Mouse (Mus musculus): ENCODE results near the gene Det1. TPM values are rescaled to one million over a fixed set of nuclear protein-coding genes. Genes with fewer than 3 reads are reported as not detected.

Det1 gene
- polyA plus RNA-seq (2015; fragmentation: Nextera tagmentation; extraction: Ambion mirVana), result 15.6 and 18.0 TPM in 2 replicates

DNA sequence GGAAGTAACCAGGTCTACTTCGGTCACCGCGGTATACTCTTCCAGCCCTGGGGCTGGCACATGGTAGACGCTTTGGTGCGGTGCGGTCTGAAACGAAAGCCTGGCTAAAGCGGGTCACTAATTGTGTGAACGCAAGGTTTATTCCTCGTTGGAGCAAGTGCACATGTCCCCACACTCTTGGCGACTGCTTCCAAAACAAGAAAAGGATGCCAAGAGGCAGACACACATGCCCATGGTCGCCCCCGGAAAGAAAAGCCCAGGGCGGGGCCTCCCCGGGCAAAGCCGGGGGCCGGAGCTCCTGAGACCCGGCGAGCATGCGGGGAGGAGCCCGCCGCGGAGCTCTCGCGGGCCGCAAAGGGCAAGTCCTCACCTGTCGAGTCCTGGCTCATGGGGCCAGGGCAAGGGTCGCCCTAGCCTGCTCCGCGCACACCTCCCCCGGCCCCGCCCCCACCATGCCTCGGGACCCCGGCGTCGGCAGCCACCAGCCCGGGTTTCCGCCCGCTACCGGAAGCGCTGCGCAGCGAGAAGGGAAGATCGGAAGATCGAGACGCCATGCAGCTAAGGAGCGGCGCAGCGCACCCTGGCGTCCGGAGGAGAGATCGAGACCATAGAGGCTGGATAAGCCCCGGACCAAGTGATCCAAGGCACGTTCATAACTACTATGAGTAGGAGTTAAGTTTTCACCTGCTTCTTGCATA lies at the start of gene Det1:
TSS of gene Det1 (minus strand) at position 527 of the 698 bp plus-strand sequence.
- Histone ChIP-seq H3K9ac (peak within 1 kb of the TSS; percentile 80), H3K9me3 (no peaks in the 10 kb centered on the region), H3K36me3 (peaks cover 15% of the 10 kb centered on the region), H3K27me3 (replicated peaks) (no peaks in the 10 kb centered on the region), H3K4me3 (replicated peaks) (peak within 1 kb of the TSS; percentile 84), H3K27ac (peak within 1 kb of the TSS; percentile 80), H3K4me2 (peak within 1 kb of the TSS; percentile 60), H3K4me1 (no peaks in the 10 kb centered on the region)
- under 1% methylated on average over 54 of the region's 54 CpGs for WGBS
- peak; percentile 90 for ATAC-seq (ENCODE audit: insufficient read depth, low FRiP score, low read depth)

DNA sequence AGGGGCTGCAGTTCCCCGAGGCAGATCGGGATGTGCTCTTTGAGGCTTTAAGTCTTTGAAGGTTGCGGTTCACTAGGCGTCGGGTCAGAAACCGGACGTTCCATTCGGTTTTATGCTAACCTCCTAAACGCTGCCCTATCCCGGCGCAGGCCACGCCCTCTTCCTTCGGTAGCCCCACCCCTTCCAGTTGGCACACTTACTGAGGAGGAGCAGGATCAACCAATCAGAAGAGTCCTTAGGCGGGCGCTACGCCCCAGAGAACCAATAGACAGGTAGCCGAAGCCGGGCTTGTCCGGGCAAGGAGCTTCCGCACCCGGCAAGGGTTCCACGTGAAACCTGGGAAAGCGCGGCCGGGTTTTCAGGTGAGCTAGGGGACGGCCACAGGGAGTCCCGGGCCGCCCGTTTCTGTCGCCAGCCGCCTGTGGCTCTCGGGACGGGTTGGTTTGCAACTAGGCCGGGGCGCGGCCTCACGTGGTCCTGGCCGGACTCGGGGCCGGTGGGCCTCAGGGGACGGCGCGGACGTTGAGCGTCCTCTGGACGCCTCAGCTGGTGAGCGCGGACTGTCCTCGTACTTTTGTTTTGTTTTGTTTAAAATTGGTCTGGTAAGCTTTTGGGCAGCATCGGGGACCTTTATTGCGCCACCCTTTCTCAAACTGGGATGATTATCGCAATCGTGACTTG lies 48.7 kb upstream of the Det1 start, which contains the start of gene Aen:
TSS of gene Aen (plus strand) at position 202 of the 681 bp plus-strand sequence.
- H3K4me3 ChIP-seq (replicated peaks), result peak within 1 kb of the TSS; percentile 96
- peak; percentile 99 for ATAC-seq (ENCODE audit: insufficient read depth, low FRiP score, low read depth)
- peak within 1 kb of the TSS; percentile 88 for H3K9ac ChIP-seq
- H3K36me3 ChIP-seq, result peaks cover 6% of the 10 kb centered on the region; the same call in 1 of the 2 replicates
- H3K4me1 ChIP-seq, result peaks cover 12% of the 10 kb centered on the region; the same call in 1 of the 2 replicates
- under 1% methylated on average over 53 of the region's 53 CpGs for whole genome bisulfite sequencing
- no peaks in the 10 kb centered on the region for H3K27me3 ChIP-seq (replicated peaks)
- no peaks in the 10 kb centered on the region for H3K9me3 ChIP-seq
- 0 out of 2 replicates have a peak within 1 kb of the TSS, but pooled peaks have one; percentile 22 for H3K27ac ChIP-seq
- H3K4me2 ChIP-seq, result peak within 1 kb of the TSS; percentile 73

GRCm38 (mm10) chr7:78895021-78895652 lies 48.1 kb upstream of the Det1 start:
- H3K36me3 ChIP-seq, result peaks cover 6% of the 10 kb centered on the region; the same call in 1 of the 2 replicates
- H3K4me3 ChIP-seq (replicated peaks), result peak overlapping the region; percentile 96
- no peak overlapping the region for H3K27ac ChIP-seq
- H3K9me3 ChIP-seq, result no peaks in the 10 kb centered on the region
- H3K4me1 ChIP-seq, result peaks cover 12% of the 10 kb centered on the region; the same call in 1 of the 2 replicates
- no peak overlapping the region for H3K9ac ChIP-seq
- 52% methylated on average over 13 of the region's 13 CpGs for WGBS
- ATAC-seq (ENCODE audit: insufficient read depth, low FRiP score, low read depth), result no peak
- H3K27me3 ChIP-seq (replicated peaks), result 0 out of 2 replicates have a peak, but pooled peaks cover under 1% of the 10 kb centered on the region
- peak overlapping the region; percentile 73 for H3K4me2 ChIP-seq

GRCm38 (mm10) chr7:78893917-78894316 lies 46.9 kb upstream of the Det1 start:
- H3K27me3 ChIP-seq (replicated peaks), result 0 out of 2 replicates have a peak, but pooled peaks cover 4% of the 10 kb centered on the region
- peaks cover 6% of the 10 kb centered on the region; the same call in 1 of the 2 replicates for H3K36me3 ChIP-seq
- no peak overlapping the region for H3K4me2 ChIP-seq
- 83% methylated on average over 10 of the region's 10 CpGs for WGBS
- H3K9ac ChIP-seq, result no peak overlapping the region
- no peaks in the 10 kb centered on the region for H3K9me3 ChIP-seq
- H3K4me1 ChIP-seq, result peaks cover 12% of the 10 kb centered on the region; the same call in 1 of the 2 replicates
- no peak overlapping the region for H3K27ac ChIP-seq
- H3K4me3 ChIP-seq (replicated peaks), result no peak overlapping the region
- ATAC-seq (ENCODE audit: insufficient read depth, low FRiP score, low read depth), result no peak

DNA sequence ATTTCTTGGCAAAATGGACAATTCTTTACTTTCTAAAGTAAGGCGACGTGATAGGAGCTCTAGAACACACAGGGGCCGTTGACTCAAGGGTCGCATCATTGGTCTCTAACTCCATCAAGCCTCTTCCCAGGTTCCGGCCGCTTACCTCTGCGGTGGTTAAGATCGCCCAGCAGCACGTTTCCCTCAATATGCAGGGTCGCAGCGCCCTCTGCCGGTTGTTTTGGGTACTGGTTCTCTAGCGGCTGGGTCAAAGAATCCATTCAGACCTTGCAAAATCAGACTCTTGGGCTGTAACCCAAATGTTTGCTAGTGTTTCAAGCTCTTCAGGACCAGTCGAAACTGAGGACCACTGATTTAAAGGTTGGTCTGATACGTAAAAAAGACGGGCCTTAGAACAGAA lies 43.6 kb upstream of the Det1 start:
- Histone ChIP-seq H3K9ac (no peak overlapping the region), H3K27ac (no peak overlapping the region), H3K4me2 (no peak overlapping the region), H3K27me3 (replicated peaks) (0 out of 2 replicates have a peak, but pooled peaks cover 4% of the 10 kb centered on the region), H3K9me3 (no peaks in the 10 kb centered on the region), H3K36me3 (no peaks in the 10 kb centered on the region), H3K4me3 (replicated peaks) (no peak overlapping the region), H3K4me1 (no peaks in the 10 kb centered on the region; the same call in 1 of the 2 replicates)
- no peak for ATAC-seq (ENCODE audit: insufficient read depth, low FRiP score, low read depth)
- WGBS, result 3% methylated on average over 16 of the region's 16 CpGs

DNA sequence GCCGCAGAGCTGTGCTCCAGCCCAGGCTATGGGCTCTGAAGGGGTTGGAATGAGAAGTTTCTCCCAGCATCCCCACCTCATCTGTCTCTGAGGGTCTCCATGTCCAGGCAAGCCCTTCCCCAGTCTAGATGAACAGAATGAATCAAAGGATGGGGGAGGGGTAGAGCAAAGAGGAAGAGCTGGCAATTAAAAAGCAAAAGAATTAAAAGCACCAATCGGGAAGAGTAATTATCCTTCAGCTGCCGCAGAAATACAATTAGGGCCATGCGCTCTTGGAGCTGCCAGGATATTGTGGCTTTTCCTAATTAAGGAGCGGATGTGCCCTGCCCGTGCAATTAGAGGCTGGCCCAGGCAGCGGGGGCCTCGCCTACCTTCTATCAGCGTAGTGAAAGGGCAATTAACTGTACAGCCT lies 40.4 kb upstream of the Det1 start:
- Histone ChIP-seq H3K9me3 (no peaks in the 10 kb centered on the region), H3K27me3 (replicated peaks) (peaks cover 26% of the 10 kb centered on the region), H3K4me2 (no peak overlapping the region), H3K27ac (no peak overlapping the region), H3K9ac (no peak overlapping the region), H3K4me1 (peaks cover 8% of the 10 kb centered on the region; the same call in 1 of the 2 replicates), H3K36me3 (no peaks in the 10 kb centered on the region), H3K4me3 (replicated peaks) (no peak overlapping the region)
- 67% methylated on average over 9 of the region's 9 CpGs for WGBS
- no peak for ATAC-seq (ENCODE audit: insufficient read depth, low FRiP score, low read depth)

DNA sequence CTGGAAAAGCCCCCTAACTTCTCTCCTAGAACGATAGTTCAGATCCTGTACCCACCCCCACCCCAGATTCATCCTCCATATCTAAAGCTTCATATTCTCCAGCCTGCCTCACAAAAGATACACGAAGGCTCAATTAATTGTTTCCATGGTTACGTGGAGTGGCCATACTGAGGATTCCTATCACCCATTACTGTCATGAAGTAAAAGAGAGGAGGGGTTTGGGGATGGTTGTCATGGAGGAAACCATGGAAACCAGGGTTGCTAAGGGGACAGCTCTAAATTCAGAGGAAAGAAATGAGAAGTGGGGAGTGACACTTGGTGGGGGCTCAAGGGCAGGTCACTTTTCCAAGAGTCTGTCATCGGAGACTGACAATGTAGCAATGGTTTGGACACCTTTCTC lies 39.4 kb upstream of the Det1 start:
- 74% methylated on average over 4 of the region's 4 CpGs for WGBS
- no peak for ATAC-seq (ENCODE audit: insufficient read depth, low FRiP score, low read depth)
- no peak overlapping the region for H3K4me2 ChIP-seq
- H3K27me3 ChIP-seq (replicated peaks), result peaks cover 32% of the 10 kb centered on the region
- H3K9ac ChIP-seq, result no peak overlapping the region
- no peak overlapping the region for H3K27ac ChIP-seq
- H3K4me1 ChIP-seq, result peaks cover 10% of the 10 kb centered on the region; the same call in 1 of the 2 replicates
- H3K4me3 ChIP-seq (replicated peaks), result no peak overlapping the region
- no peaks in the 10 kb centered on the region for H3K9me3 ChIP-seq
- H3K36me3 ChIP-seq, result no peaks in the 10 kb centered on the region

- Histone ChIP-seq H3K9me3 (no peaks in the 10 kb centered on the region), H3K4me3 (replicated peaks) (no peak overlapping the region), H3K9ac (no peak overlapping the region), H3K36me3 (no peaks in the 10 kb centered on the region), H3K27me3 (replicated peaks) (peaks cover 37% of the 10 kb centered on the region), H3K4me1 (peaks cover 10% of the 10 kb centered on the region; the same call in 1 of the 2 replicates), H3K4me2 (no peak overlapping the region), H3K27ac (no peak overlapping the region)
- WGBS, result 78% methylated on average over 5 of the region's 5 CpGs
- ATAC-seq (ENCODE audit: insufficient read depth, low FRiP score, low read depth), result no peak
Observed at GRCm38 (mm10) chr7:78885404-78885803, 38.3 kb upstream of the Det1 start.

DNA sequence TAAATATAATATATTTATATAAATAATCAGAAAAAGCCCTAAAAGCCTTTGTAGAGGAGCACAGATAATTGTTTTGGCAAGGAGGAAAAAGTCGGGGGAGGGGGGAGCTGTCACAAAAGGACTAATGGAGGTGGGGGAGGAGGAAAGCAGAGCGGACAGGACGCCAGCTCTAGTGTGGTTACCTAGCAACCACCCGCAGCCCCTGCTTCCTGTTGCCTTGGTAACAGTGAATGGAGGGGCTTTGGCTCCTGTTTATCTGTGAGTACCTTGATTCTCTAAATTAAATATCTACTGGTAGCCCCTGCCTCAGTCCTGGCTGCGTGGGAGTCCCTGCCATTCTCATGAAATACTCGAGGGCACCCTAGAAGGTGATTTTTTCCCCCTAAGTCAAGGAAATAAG lies 37.1 kb upstream of the Det1 start:
- H3K27me3 ChIP-seq (replicated peaks), result peaks cover 33% of the 10 kb centered on the region
- H3K4me2 ChIP-seq, result no peak overlapping the region
- WGBS, result 5% methylated on average over 6 of the region's 6 CpGs
- H3K36me3 ChIP-seq, result no peaks in the 10 kb centered on the region
- no peak overlapping the region for H3K4me3 ChIP-seq (replicated peaks)
- no peaks in the 10 kb centered on the region for H3K9me3 ChIP-seq
- no peak overlapping the region for H3K27ac ChIP-seq
- no peak for ATAC-seq (ENCODE audit: insufficient read depth, low FRiP score, low read depth)
- peaks cover 10% of the 10 kb centered on the region; the same call in 1 of the 2 replicates for H3K4me1 ChIP-seq
- no peak overlapping the region for H3K9ac ChIP-seq

- Histone ChIP-seq H3K27ac (no peak overlapping the region), H3K36me3 (no peaks in the 10 kb centered on the region), H3K4me1 (peaks cover 10% of the 10 kb centered on the region; the same call in 1 of the 2 replicates), H3K4me2 (no peak overlapping the region; the same call in 1 of the 2 replicates), H3K9ac (no peak overlapping the region), H3K4me3 (replicated peaks) (0 out of 2 replicates have a peak overlapping the region, but pooled peaks have one; percentile 23), H3K9me3 (no peaks in the 10 kb centered on the region), H3K27me3 (replicated peaks) (peaks cover 33% of the 10 kb centered on the region)
- WGBS, result 15% methylated on average over 8 of the region's 8 CpGs
- no peak for ATAC-seq (ENCODE audit: insufficient read depth, low FRiP score, low read depth)
Observed at GRCm38 (mm10) chr7:78883726-78884060, 36.6 kb upstream of the Det1 start.

- H3K9me3 ChIP-seq, result no peaks in the 10 kb centered on the region
- WGBS, result under 1% methylated on average over 34 of the region's 34 CpGs
- no peak overlapping the region for H3K27ac ChIP-seq
- H3K36me3 ChIP-seq, result no peaks in the 10 kb centered on the region
- no peak overlapping the region for H3K9ac ChIP-seq
- peaks cover 33% of the 10 kb centered on the region for H3K27me3 ChIP-seq (replicated peaks)
- peaks cover 10% of the 10 kb centered on the region; the same call in 1 of the 2 replicates for H3K4me1 ChIP-seq
- H3K4me3 ChIP-seq (replicated peaks), result peak overlapping the region; percentile 23
- peak overlapping the region; percentile 51 for H3K4me2 ChIP-seq
- ATAC-seq (ENCODE audit: insufficient read depth, low FRiP score, low read depth), result no peak
Observed at GRCm38 (mm10) chr7:78883016-78883725, 36.1 kb upstream of the Det1 start.

All from stomach, embryonic 15.5 days (tissue).